Comparison of ENCODE assay signal across 8 mouse cellular contexts in genomic region chr3:88521803-88522331, GRCm38 (mm10). TPM values are rescaled to one million over a fixed set of nuclear protein-coding genes. Genes with fewer than 3 reads are reported as not detected.
DNase-seq lines count a peak whose midpoint lies in the region; ATAC-seq lines count a peak whose summit lies in the region.

No protein-coding gene starts in this region.

- ATAC-seq in embryonic facial prominence, embryonic 14.5 days (ENCODE audit: low read depth): peak; percentile 41
- peak; percentile 91 to 92 for ATAC-seq in hematopoietic stem cell, adult 5-6 weeks (replicated peaks in 1 of 2; ENCODE audit: insufficient read depth in 1 of 2, low FRiP score in 2 of 2, low TSS enrichment in 1 of 2, low read depth in 1 of 2, poor library complexity in 2 of 2, severe bottlenecking in 2 of 2)
- ATAC-seq in midbrain, embryonic 11.5 days (ENCODE audit: low FRiP score): peak; percentile 46

- DNase-seq in gastrocnemius, adult 18-20 months (ENCODE audit: low spot score): peak; percentile 74
- DNase-seq in gastrocnemius, postnatal 25 days: no peak
- peak; percentile 82 for DNase-seq in adipocyte (ENCODE audit: low spot score)
- DNase-seq in embryonic facial prominence, embryonic 14.5 days (ENCODE audit: low spot score): peak; percentile 74
- peak; percentile 83 for DNase-seq in limb, embryonic 10.5 days (ENCODE audit: low spot score)
- peak; percentile 96 for DNase-seq in midbrain, embryonic 11.5 days (ENCODE audit: low spot score, missing footprints)
- peak; percentile 62 to 69 for DNase-seq in spleen, postnatal 36 days (ENCODE audit: low spot score in 2 of 2)

- peaks cover 4% of the 10 kb centered on the region for H3K4me1 ChIP-seq in embryonic facial prominence, embryonic 14.5 days (ENCODE audit: control insufficient read depth, insufficient read depth, low read length)
- peaks cover 16% of the 10 kb centered on the region for H3K4me1 ChIP-seq in limb, embryonic 10.5 days
- H3K4me1 ChIP-seq in midbrain, embryonic 11.5 days (ENCODE audit: control insufficient read depth, insufficient read depth, low read length): peaks cover 3% of the 10 kb centered on the region; the same call in 1 of the 2 replicates

- H3K27me3 ChIP-seq in embryonic facial prominence, embryonic 14.5 days (replicated peaks; ENCODE audit: control insufficient read depth, insufficient read depth, low read length): no peaks in the 10 kb centered on the region
- no peaks in the 10 kb centered on the region for H3K27me3 ChIP-seq in limb, embryonic 10.5 days (ENCODE audit: low read depth, poor library complexity, severe bottlenecking)
- H3K27me3 ChIP-seq in midbrain, embryonic 11.5 days (ENCODE audit: control insufficient read depth, insufficient read depth, low read length): no peaks in the 10 kb centered on the region

- WGBS in embryonic facial prominence, embryonic 14.5 days: 29% methylated on average over 9 of the region's 9 CpGs
- WGBS in limb, embryonic 10.5 days: 37% methylated on average over 9 of the region's 9 CpGs
- WGBS in midbrain, embryonic 11.5 days: 39% methylated on average over 9 of the region's 9 CpGs

- H3K27ac ChIP-seq in embryonic facial prominence, embryonic 14.5 days (replicated peaks; ENCODE audit: low read depth, low read length): no peak overlapping the region
- no peak overlapping the region for H3K27ac ChIP-seq in limb, embryonic 10.5 days
- H3K27ac ChIP-seq in midbrain, embryonic 11.5 days (ENCODE audit: low read depth, low read length): no peak overlapping the region

- H3K36me3 ChIP-seq in embryonic facial prominence, embryonic 14.5 days (ENCODE audit: control insufficient read depth, insufficient read depth, low read length): peaks cover 29% of the 10 kb centered on the region
- peaks cover 37% of the 10 kb centered on the region for H3K36me3 ChIP-seq in limb, embryonic 10.5 days
- peaks cover 4% of the 10 kb centered on the region; the same call in 1 of the 2 replicates for H3K36me3 ChIP-seq in midbrain, embryonic 11.5 days (ENCODE audit: control insufficient read depth, insufficient read depth, low read length)

- no peak overlapping the region for H3K4me2 ChIP-seq in embryonic facial prominence, embryonic 14.5 days (ENCODE audit: low read depth, low read length)
- H3K4me2 ChIP-seq in midbrain, embryonic 11.5 days: no peak overlapping the region

- no peak overlapping the region for H3K9ac ChIP-seq in embryonic facial prominence, embryonic 14.5 days (ENCODE audit: low read depth, low read length)
- no peak overlapping the region for H3K9ac ChIP-seq in midbrain, embryonic 11.5 days (ENCODE audit: low read length)

- H3K4me3 ChIP-seq in embryonic facial prominence, embryonic 14.5 days (ENCODE audit: low read depth, low read length): no peak overlapping the region
- H3K4me3 ChIP-seq in limb, embryonic 10.5 days: no peak overlapping the region
- no peak overlapping the region for H3K4me3 ChIP-seq in midbrain, embryonic 11.5 days (ENCODE audit: low read depth, low read length)

- no peaks in the 10 kb centered on the region for H3K9me3 ChIP-seq in embryonic facial prominence, embryonic 14.5 days (ENCODE audit: control insufficient read depth, low read length)
- no peaks in the 10 kb centered on the region for H3K9me3 ChIP-seq in limb, embryonic 10.5 days (replicated peaks)
- no peaks in the 10 kb centered on the region for H3K9me3 ChIP-seq in midbrain, embryonic 11.5 days (ENCODE audit: control insufficient read depth, low read length)

RNA-seq across cellular contexts. Expression of gene Mex3a, which starts 10.3 kb away (rescaled TPM):
- under 1 TPM; 0.17 to 0.18 TPM for total RNA-seq in gastrocnemius, adult 18-20 months (2021)
- under 1 TPM; 0.24 to 0.33 TPM for total RNA-seq in gastrocnemius, postnatal 25 days (2021)
- polyA plus RNA-seq in embryonic facial prominence, embryonic 14.5 days (2014; fragmentation: Nextera tagmentation; extraction: Ambion mirVana): 21.5 and 24.7 TPM in 2 replicates
- total RNA-seq in hematopoietic stem cell, adult 5-6 weeks (2017): 17.8 and 18.9 TPM in 2 replicates
- 28.9 and 34.8 TPM in 2 replicates for polyA plus RNA-seq in limb, embryonic 10.5 days (2016; fragmentation: Nextera tagmentation; extraction: Ambion mirVana)
- polyA plus RNA-seq in midbrain, embryonic 11.5 days (2014; fragmentation: Nextera tagmentation; extraction: Ambion mirVana): 44.5 and 45.1 TPM in 2 replicates

RNA-seq across cellular contexts. Expression of gene Lmna, which starts 12.1 kb away (rescaled TPM):
- total RNA-seq in gastrocnemius, adult 18-20 months (2021): 10 to 100 TPM; 68.3 to 89.6 TPM
- total RNA-seq in gastrocnemius, postnatal 25 days (2021): 100 to 1,000 TPM in 1 of 2 experiments, 10 to 100 TPM in 1; 99.2 to 106 TPM
- 426 and 482 TPM in 2 replicates for polyA plus RNA-seq in embryonic facial prominence, embryonic 14.5 days (2014; fragmentation: Nextera tagmentation; extraction: Ambion mirVana)
- 7.1 and 21.5 TPM in 2 replicates for total RNA-seq in hematopoietic stem cell, adult 5-6 weeks (2017)
- 9.2 and 14.5 TPM in 2 replicates for polyA plus RNA-seq in limb, embryonic 10.5 days (2016; fragmentation: Nextera tagmentation; extraction: Ambion mirVana)
- 17.9 and 21.2 TPM in 2 replicates for polyA plus RNA-seq in midbrain, embryonic 11.5 days (2014; fragmentation: Nextera tagmentation; extraction: Ambion mirVana)

RNA-seq across cellular contexts. Expression of gene Rab25, which starts 26.2 kb away (rescaled TPM):
- total RNA-seq in gastrocnemius, adult 18-20 months (2021): not detected
- not detected for total RNA-seq in gastrocnemius, postnatal 25 days (2021)
- polyA plus RNA-seq in embryonic facial prominence, embryonic 14.5 days (2014; fragmentation: Nextera tagmentation; extraction: Ambion mirVana): 33.8 and 38.0 TPM in 2 replicates
- total RNA-seq in hematopoietic stem cell, adult 5-6 weeks (2017): not detected in 2 replicates
- polyA plus RNA-seq in limb, embryonic 10.5 days (2016; fragmentation: Nextera tagmentation; extraction: Ambion mirVana): 1.7 and 3.7 TPM in 2 replicates
- polyA plus RNA-seq in midbrain, embryonic 11.5 days (2014; fragmentation: Nextera tagmentation; extraction: Ambion mirVana): 0.25 and 0.86 TPM in 2 replicates

RNA-seq across cellular contexts. Expression of gene Lamtor2, which starts 31.0 kb away (rescaled TPM):
- total RNA-seq in gastrocnemius, adult 18-20 months (2021): 10 to 100 TPM; 90.8 to 95.9 TPM
- total RNA-seq in gastrocnemius, postnatal 25 days (2021): 10 to 100 TPM; 76.1 to 81.1 TPM
- 97.9 and 107 TPM in 2 replicates for polyA plus RNA-seq in embryonic facial prominence, embryonic 14.5 days (2014; fragmentation: Nextera tagmentation; extraction: Ambion mirVana)
- 51.2 and 54.4 TPM in 2 replicates for total RNA-seq in hematopoietic stem cell, adult 5-6 weeks (2017)
- polyA plus RNA-seq in limb, embryonic 10.5 days (2016; fragmentation: Nextera tagmentation; extraction: Ambion mirVana): 151 and 159 TPM in 2 replicates
- polyA plus RNA-seq in midbrain, embryonic 11.5 days (2014; fragmentation: Nextera tagmentation; extraction: Ambion mirVana): 87.2 and 103 TPM in 2 replicates

RNA-seq across cellular contexts. Expression of gene Ubqln4, which starts 31.7 kb away (rescaled TPM):
- total RNA-seq in gastrocnemius, adult 18-20 months (2021): 10 to 100 TPM; 86.3 to 89.9 TPM
- total RNA-seq in gastrocnemius, postnatal 25 days (2021): 10 to 100 TPM; 59.6 to 67.2 TPM
- 46.3 and 50.0 TPM in 2 replicates for polyA plus RNA-seq in embryonic facial prominence, embryonic 14.5 days (2014; fragmentation: Nextera tagmentation; extraction: Ambion mirVana)
- 30.4 and 49.8 TPM in 2 replicates for total RNA-seq in hematopoietic stem cell, adult 5-6 weeks (2017)
- 78.8 and 79.5 TPM in 2 replicates for polyA plus RNA-seq in limb, embryonic 10.5 days (2016; fragmentation: Nextera tagmentation; extraction: Ambion mirVana)
- polyA plus RNA-seq in midbrain, embryonic 11.5 days (2014; fragmentation: Nextera tagmentation; extraction: Ambion mirVana): 72.4 and 73.0 TPM in 2 replicates

Comparison
In these comparisons a context has a peak if more than half of its experiments do, and no peak if none do; other contexts are left out.
1. ATAC-seq: peak in every context shown above with its lines; median percentile 92 in hematopoietic stem cell, adult 5-6 weeks; 46 in midbrain, embryonic 11.5 days; 41 in embryonic facial prominence, embryonic 14.5 days.
2. RNA of gene Mex3a, which starts 10.3 kb away (total RNA-seq): 17.8 to 18.9 TPM in hematopoietic stem cell, adult 5-6 weeks; 0.24 to 0.33 TPM in gastrocnemius, postnatal 25 days and 0.17 to 0.18 TPM in gastrocnemius, adult 18-20 months; every median in the first group is over 10 times any median in the second.